Mouse (Mus musculus) olfactory bulb, adult 2 months (tissue): ENCODE data around the gene Itpr2. TPM values are rescaled to one million over a fixed set of nuclear protein-coding genes. Genes with fewer than 3 reads are reported as not detected.

ENCODE experiments used
- H3K27ac ChIP-seq: fragments of 200-500 bp; 2 replicates; pipeline ENCODE4 v1.5.1; 2012; ENCODE audit warnings: low read depth, low read length; ENCODE audit not compliant: insufficient read depth
- H3K4me1 ChIP-seq: fragments of 200-500 bp; 2 replicates; pipeline ENCODE4 v1.6.1; 2012; ENCODE audit warnings: low read length; ENCODE audit not compliant: control insufficient read depth, insufficient read depth
- H3K4me3 ChIP-seq: fragments of 200-500 bp; 2 replicates; pipeline ENCODE4 v1.5.1; 2012; ENCODE audit warnings: mild to moderate bottlenecking, low read depth, low read length, moderate library complexity; ENCODE audit not compliant: insufficient read depth
- CTCF ChIP-seq: fragments of 200-500 bp; IDR thresholded peaks from 2 replicates; pipeline ENCODE4 v1.5.1; 2012; ENCODE audit warnings: low read depth, mild to moderate bottlenecking, low read length, moderate library complexity; ENCODE audit not compliant: insufficient read depth
- POLR2A ChIP-seq: fragments of 200-500 bp; IDR thresholded peaks from 2 replicates; pipeline ENCODE4 v1.6.1; 2012; ENCODE audit warnings: mild to moderate bottlenecking, low read depth, low read length, moderate library complexity; ENCODE audit not compliant: insufficient read depth
- WGBS: fragments of 180-500 bp; shearing (Covaris S2); methylation state at CpG from one replicate; pipeline ENCODE4 v1.1.7; 2018; 5-methylcytosine and 5-hydroxymethylcytosine counted together
- polyA plus RNA-seq: library from polyadenylated mRNA; stranded (reverse); fragments of >200 nt; gene quantifications from 2 replicates; pipeline ENCODE4 v1.2.4, GENCODE M21; 2012; ENCODE audit warnings: low replicate concordance; ENCODE audit not compliant: missing spikeins, insufficient read depth, insufficient read length

Itpr2 gene
- polyA plus RNA-seq, 1 experiment, result not detected

DNA sequence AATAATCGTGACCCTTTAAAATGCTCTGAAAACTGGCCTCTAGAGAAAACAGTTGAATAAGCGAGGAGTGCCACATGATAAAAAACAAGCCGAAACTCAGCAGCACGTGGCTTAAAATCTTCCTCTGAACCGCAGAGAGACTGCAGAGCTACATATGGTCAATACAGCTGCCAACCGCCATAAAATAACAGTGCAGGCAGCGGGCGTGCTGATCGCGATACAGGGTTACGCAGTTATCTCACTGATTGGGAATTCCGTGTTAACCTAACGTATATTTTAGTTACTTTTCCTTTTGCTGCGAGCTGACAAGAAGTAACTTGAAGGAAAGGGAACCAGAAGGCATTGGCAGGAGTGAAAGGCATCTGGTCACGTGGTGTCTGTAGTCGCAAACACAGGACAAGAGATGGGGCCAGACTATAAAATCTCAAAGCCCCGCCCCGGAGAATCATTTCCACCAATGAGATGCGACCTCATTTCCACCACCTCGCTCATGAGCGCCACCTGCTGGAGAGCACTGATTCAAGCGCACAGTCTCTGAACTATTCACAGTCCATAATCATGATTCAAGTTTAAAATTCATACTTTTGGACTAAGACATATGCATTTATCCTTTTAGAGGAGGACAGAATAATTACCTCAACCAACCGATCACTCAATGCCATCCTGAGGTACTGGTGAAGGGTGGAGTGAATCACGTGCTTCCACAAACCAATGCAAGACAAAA, 220.7 kb downstream of the Itpr2 start:
- H3K4me3 ChIP-seq, result no peak overlapping the region
- TF ChIP-seq CTCF, result no peak
- no peak for TF ChIP-seq POLR2A
- WGBS, result 92% methylated on average over 24 of the region's 24 CpGs
- H3K27ac ChIP-seq, result no peak overlapping the region
- H3K4me1 ChIP-seq, result no peaks in the 10 kb centered on the region

DNA sequence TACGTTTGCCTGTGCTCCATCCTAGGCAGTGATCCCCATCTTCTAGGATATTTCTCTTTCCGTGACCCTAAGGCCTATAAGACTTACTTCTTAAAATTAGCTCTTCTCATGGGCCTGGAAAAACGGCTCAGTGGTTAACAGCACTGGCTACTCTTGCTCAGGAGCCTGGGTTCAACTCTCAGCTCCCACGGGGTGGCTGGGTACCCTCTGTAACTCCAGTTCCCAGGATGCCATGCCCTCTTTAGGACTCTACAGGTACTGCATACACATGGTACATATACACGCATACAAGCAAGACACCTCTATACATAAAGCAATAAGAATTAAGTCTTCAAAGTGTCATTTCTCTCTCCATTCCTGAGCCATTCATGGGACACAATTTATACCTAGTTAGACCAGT, 228.8 kb downstream of the Itpr2 start:
- WGBS, result 93% methylated on average over 5 of the region's 5 CpGs
- no peak overlapping the region for H3K27ac ChIP-seq

DNA sequence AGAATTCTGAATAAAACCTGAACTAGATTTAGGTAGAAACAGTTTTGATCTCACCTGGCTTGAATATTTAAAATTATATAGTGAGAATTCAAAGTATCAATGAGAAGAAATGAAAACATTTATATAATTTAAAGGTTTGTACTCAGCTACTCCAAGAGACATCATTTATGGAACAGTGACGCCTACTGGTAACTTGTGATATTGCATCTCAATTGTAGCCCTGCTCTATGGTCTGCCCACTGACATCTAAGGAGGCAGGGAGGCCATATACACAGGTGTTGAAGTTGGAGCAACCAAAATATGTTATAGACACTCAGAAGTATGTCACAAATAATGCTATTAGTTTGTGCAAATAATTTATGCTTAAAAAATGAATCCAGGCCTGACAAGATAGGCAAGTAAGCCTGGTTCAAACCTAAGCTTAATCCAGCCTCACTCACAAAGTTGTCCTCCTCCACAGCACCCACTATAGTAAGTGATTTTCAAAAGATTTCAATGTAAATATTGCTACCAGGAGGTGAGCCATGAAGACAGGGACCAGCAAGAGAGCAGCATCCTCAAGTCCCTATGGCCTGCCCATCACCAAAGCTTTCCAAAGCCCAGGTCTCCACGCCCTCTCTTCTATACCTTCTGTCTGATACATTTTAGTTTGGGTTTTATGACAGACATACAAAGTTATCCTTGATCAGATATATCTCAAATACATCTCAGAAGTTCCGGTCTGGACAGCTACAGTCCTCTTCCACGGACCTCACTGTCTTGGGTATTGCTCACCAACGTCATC, 229.6 kb downstream of the Itpr2 start:
- Histone ChIP-seq H3K4me1 (peaks cover 3% of the 10 kb centered on the region), H3K4me3 (no peak overlapping the region), H3K27ac (no peak overlapping the region)
- 78% methylated on average over 5 of the region's 5 CpGs for WGBS
- no peak for TF ChIP-seq POLR2A
- TF ChIP-seq CTCF, result no peak

More for the DNA sequence above, 228.8 kb downstream of the Itpr2 start:
- TF ChIP-seq POLR2A (no peak), CTCF (no peak)
- peaks cover 3% of the 10 kb centered on the region for H3K4me1 ChIP-seq
- H3K4me3 ChIP-seq, result no peak overlapping the region

DNA sequence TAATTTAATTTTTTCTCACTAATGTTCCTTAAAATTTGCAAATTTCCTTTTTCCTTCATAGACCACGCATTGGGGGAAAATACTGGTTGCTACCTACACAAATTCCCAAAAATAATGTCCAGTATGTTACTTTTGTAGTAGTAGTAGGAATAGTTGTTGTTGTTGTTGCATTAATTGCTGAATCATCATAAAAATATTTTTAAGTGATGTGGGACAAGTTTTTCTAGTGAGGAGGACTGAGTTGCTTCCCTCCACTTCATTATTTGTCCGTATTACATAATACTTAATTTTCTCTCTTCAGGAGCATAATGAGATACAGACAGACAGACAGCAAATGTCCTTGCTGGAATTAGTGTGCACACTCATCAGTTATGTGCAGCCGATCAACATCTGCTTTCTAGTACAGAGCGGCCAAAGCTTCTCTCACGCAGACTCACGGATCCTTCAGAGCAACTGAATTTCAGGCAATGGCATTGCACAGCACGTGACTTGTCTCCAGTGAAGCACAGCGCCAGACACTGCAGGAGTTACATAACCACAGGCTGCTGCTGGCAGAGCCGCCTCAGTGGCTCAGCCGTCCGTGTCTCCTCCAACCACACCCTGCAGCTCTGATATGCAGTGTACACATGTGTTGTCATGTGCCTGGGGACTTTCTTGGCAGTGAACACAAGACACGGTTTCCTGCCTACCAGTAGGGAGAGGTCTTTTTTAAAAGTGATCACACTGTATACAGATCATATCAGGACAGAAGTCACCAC, 231.1 kb downstream of the Itpr2 start:
- Histone ChIP-seq H3K4me1 (peaks cover 3% of the 10 kb centered on the region), H3K4me3 (no peak overlapping the region), H3K27ac (no peak overlapping the region)
- WGBS, result 35% methylated on average over 12 of the region's 12 CpGs
- TF ChIP-seq CTCF (no peak), POLR2A (no peak)

DNA sequence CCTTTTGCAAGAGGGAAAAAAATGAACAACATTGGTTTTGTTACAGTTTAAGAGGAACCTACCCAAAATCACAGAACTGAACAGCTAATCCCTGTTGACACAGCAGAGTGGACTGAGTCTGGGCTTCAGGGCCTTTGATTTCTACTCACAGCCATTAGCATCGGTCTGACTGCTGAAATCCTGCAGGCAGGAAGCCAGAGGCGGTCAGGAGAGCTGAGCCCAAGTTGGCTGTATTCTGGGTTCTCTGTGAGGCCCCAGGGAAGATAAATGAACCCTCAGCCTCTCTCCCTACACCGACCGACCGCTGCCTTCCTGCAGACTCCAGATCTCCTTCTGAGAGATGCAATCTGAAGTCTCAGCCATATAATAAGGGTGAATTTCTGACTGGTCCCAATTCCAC, 231.9 kb downstream of the Itpr2 start:
- Histone ChIP-seq H3K4me1 (peaks cover 3% of the 10 kb centered on the region), H3K4me3 (no peak overlapping the region), H3K27ac (no peak overlapping the region)
- TF ChIP-seq POLR2A (no peak), CTCF (no peak)
- WGBS, result 63% methylated on average over 5 of the region's 5 CpGs

DNA sequence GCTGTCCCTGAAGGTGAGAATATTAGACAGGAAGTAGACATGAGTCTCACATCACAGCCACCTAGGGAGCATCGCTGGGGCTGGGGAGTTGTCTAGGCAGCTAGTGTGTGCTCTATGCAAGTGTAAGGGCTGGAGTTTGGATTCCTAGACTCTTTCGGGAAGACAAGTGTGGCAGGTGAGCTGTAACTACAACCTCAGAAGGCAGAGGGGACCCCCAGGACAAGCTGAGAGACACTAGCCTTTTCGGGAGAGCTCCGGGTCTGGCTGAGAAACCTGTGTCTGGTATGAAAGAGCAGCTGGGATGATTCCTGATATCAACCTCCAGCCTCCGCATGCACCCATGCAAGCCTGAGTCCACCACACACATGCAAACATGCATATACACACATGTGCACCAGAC, 232.7 kb downstream of the Itpr2 start:
- Histone ChIP-seq H3K27ac (no peak overlapping the region), H3K4me1 (peaks cover 3% of the 10 kb centered on the region), H3K4me3 (no peak overlapping the region)
- TF ChIP-seq CTCF, result no peak
- WGBS, result 94% methylated on average over 5 of the region's 5 CpGs

DNA sequence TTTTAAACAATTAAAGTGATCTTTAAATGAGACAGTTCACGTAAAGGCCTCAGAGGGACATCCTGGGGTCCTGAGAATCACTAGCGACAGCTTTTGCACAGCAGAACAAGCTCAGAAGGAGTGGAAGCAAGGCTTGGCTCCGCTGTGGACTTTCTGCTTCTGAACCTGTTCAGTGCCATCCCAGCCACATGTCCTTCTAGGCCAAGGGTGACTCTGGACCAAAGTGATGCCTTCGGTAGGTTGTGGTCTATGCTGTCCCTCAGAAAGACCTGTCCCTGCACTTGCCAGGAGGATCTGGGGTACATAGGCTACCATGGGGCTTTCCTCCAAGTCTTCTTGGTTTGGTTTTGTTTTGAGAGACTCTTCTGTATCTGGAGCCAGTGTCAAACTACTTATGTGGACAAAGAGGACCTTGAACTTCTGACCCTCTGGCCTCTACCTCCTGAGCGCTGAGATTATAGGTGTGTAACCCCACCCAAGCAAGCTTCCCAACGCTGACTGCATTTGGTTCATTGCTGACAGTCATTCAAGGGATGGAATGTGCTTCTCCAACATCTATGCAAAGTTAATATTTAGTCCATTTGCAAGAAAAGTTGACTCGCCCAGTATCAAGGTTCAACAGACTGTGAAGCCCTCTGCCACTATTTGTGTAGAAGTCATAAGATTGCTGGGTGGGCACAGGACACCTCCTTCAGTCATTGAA, 241.2 kb downstream of the Itpr2 start:
- Histone ChIP-seq H3K27ac (no peak overlapping the region), H3K4me3 (no peak overlapping the region), H3K4me1 (no peaks in the 10 kb centered on the region)
- TF ChIP-seq CTCF, result no peak
- no peak for TF ChIP-seq POLR2A
- WGBS, result 95% methylated on average over 7 of the region's 7 CpGs

DNA sequence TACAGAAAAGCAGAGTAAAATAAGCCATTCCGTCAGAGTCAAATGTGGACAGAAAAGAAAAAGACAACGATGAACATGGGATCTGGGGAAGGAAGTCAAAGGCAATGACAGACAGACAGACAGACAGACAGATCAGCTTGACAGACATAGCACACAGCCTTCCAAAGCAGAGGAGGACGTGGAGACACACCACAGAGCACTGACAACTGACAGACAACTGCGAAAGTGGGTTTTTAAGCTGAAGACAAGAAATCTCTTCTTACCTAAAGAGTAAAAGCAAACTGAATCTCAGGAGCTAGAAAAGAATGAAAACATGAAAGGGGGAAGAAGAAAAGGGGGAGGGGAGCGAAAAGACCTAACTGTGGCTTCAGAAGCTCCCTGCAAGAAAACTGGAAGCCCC, 243.3 kb downstream of the Itpr2 start:
- TF ChIP-seq POLR2A (no peak), CTCF (no peak)
- Histone ChIP-seq H3K4me1 (peaks cover 3% of the 10 kb centered on the region; the same call in 1 of the 2 replicates), H3K4me3 (no peak overlapping the region), H3K27ac (no peak overlapping the region)
- 94% methylated on average over 5 of the region's 5 CpGs for WGBS
